Mouse (Mus musculus) lung, postnatal 0 days (tissue): ENCODE results near the gene Olfr1026. TPM values are rescaled to one million over a fixed set of nuclear protein-coding genes. Genes with fewer than 3 reads are reported as not detected.

ENCODE experiments used
- ATAC-seq: fragments of 200-750 bp; cut with Nextera tagmentation; 2 replicates; pipeline ENCODE4 v1.8.0; 2017; ENCODE audit warnings: moderate library complexity
- DNase-seq: peaks from one replicate; pipeline ENCODE4 v3.0.0-alpha.2; 2016; ENCODE audit warnings: low spot score
- H3K27ac ChIP-seq: fragments of 300-500 bp; sonication (generic); 2 replicates; pipeline ENCODE4 v1.5.1; 2014; ENCODE audit warnings: antibody characterized with exemption, mild to moderate bottlenecking, low read length, mixed read lengths
- H3K27me3 ChIP-seq: fragments of 300-500 bp; sonication (generic); replicated peaks from 2 replicates; pipeline ENCODE4 v1.6.1; 2014; ENCODE audit warnings: low read length, mixed read lengths; ENCODE audit not compliant: insufficient read depth
- H3K36me3 ChIP-seq: fragments of 300-500 bp; sonication (generic); 2 replicates; pipeline ENCODE4 v1.6.1; 2014; ENCODE audit warnings: low read length, mixed read lengths; ENCODE audit not compliant: insufficient read depth
- H3K4me1 ChIP-seq: fragments of 300-500 bp; sonication (generic); 2 replicates; pipeline ENCODE4 v1.6.1; 2014; ENCODE audit warnings: antibody characterized with exemption, low read depth, low read length, mixed read lengths; ENCODE audit not compliant: insufficient read depth
- H3K4me2 ChIP-seq: fragments of 300-500 bp; sonication (generic); replicated peaks from 2 replicates; pipeline ENCODE4 v1.6.1; 2014; ENCODE audit warnings: low read depth, mild to moderate bottlenecking, low read length, moderate library complexity, mixed read lengths
- H3K4me3 ChIP-seq: fragments of 300-500 bp; sonication (generic); 2 replicates; pipeline ENCODE4 v1.5.1; 2014; ENCODE audit warnings: low read depth, low read length
- H3K9ac ChIP-seq: fragments of 300-500 bp; sonication (generic); replicated peaks from 2 replicates; pipeline ENCODE4 v1.6.1; 2014; ENCODE audit warnings: low read depth, mild to moderate bottlenecking
- H3K9me3 ChIP-seq: fragments of 300-500 bp; sonication (generic); 2 replicates; pipeline ENCODE4 v1.6.1; 2016; ENCODE audit warnings: low read length, mixed read lengths
- CTCF ChIP-seq: IDR thresholded peaks from 2 replicates; pipeline ENCODE4 v1.5.1; 2016; ENCODE audit warnings: antibody characterized with exemption, mild to moderate bottlenecking
- EP300 ChIP-seq: IDR thresholded peaks from 2 replicates; pipeline ENCODE4 v1.6.1; 2016; ENCODE audit warnings: antibody characterized with exemption, mild to moderate bottlenecking, control low read depth
- WGBS: fragments of 180-500 bp; shearing (Covaris S2); extraction: QIAGEN DNeasy Blood & Tissue Kit; methylation state at CpG from one replicate; pipeline ENCODE4 v1.1.7; 2014; 5-methylcytosine and 5-hydroxymethylcytosine counted together
- polyA plus RNA-seq: library from polyadenylated mRNA; unstranded; fragments of >200 nt; fragmentation: Nextera tagmentation; extraction: Ambion mirVana; gene quantifications from 2 replicates; pipeline ENCODE4 v1.2.1, GENCODE M21; 2015

Gene Olfr1026
- polyA plus RNA-seq, result not detected in 2 replicates

- Histone ChIP-seq H3K27ac (no peak within 1 kb of the TSS), H3K9ac (no peak within 1 kb of the TSS)
- WGBS, result 81% methylated on average over 3 of the region's 3 CpGs
Observed at GRCm38 (mm10) chr2:85921258-85921657, at the start of gene Olfr1026. Gene Olfr1026 (plus strand): TSS chr2:85921558.

GRCm38 (mm10) chr2:85885340-85885739 lies 36.0 kb upstream of the Olfr1026 start, which contains the start of gene Olfr1023:
Gene Olfr1023 (plus strand): TSS chr2:85885640.
- ATAC-seq, result no peak
- no peak within 1 kb of the TSS for H3K9ac ChIP-seq
- no peak for TF ChIP-seq CTCF
- TF ChIP-seq EP300, result no peak
- H3K4me3 ChIP-seq, result no peak within 1 kb of the TSS
- WGBS, result 49% methylated on average over 2 of the region's 2 CpGs
- H3K9me3 ChIP-seq, result no peaks in the 10 kb centered on the region
- no peaks in the 10 kb centered on the region for H3K4me1 ChIP-seq
- DNase-seq, result no peak
- no peaks in the 10 kb centered on the region for H3K27me3 ChIP-seq
- no peak within 1 kb of the TSS for H3K27ac ChIP-seq
- H3K4me2 ChIP-seq, result no peak within 1 kb of the TSS
- no peaks in the 10 kb centered on the region for H3K36me3 ChIP-seq

More at GRCm38 (mm10) chr2:85921258-85921657, at the start of gene Olfr1026:
- DNase-seq (no peak), ATAC-seq (no peak)
- Histone ChIP-seq H3K4me2 (no peak within 1 kb of the TSS), H3K4me1 (no peaks in the 10 kb centered on the region), H3K9me3 (no peaks in the 10 kb centered on the region), H3K4me3 (no peak within 1 kb of the TSS), H3K27me3 (no peaks in the 10 kb centered on the region), H3K36me3 (no peaks in the 10 kb centered on the region)
- no peak for TF ChIP-seq CTCF
- no peak for TF ChIP-seq EP300

DNA sequence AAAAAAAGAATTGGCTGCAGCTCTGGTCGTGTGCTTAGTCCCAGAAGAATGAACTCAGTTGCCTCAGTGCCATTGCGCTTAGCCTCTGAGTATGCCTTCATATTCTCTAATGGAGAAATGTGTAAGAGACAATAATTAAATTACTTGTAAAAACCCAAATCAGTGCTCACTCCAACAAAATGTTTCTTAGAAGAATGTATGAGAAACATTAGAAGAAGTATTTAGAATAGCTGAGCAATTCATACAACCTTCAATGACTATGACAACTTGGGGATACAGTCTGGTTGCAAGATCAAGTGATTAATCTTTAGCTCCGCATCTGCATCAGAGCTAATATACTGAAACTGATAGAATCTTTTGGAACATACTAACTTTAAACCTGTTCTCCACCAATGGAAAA lies 16.4 kb upstream of the Olfr1026 start, which contains the start of gene Olfr1024:
TSS of gene Olfr1024 (minus strand) at position 101 of the 400 bp plus-strand sequence.
- no peak for TF ChIP-seq EP300
- no peak for TF ChIP-seq CTCF
- no peak within 1 kb of the TSS for H3K4me3 ChIP-seq
- ATAC-seq (no peak), DNase-seq (no peak)
- WGBS, result 77% methylated on average over 3 of the region's 3 CpGs
- H3K9ac ChIP-seq, result no peak within 1 kb of the TSS
- H3K4me1 ChIP-seq, result no peaks in the 10 kb centered on the region
- H3K27me3 ChIP-seq, result no peaks in the 10 kb centered on the region
- no peak within 1 kb of the TSS for H3K4me2 ChIP-seq
- no peaks in the 10 kb centered on the region for H3K9me3 ChIP-seq
- no peak within 1 kb of the TSS for H3K27ac ChIP-seq
- no peaks in the 10 kb centered on the region for H3K36me3 ChIP-seq

DNA sequence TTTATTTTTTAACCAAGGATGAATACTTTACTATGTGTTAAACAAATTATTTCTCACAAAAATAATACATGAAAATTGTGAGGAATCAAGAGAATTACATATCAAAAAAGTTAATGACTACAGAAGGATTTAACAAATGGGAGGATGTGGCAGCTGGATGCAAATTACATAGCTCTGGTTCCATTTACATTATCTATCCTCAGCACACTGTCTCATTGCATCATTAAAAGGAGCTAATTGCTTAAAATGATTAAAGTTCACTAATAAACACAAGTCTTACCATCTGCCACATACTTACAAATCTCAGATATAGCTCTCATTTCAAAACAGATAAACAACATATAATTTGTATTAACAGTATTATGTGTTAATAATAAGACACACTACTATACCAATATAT lies 8.2 kb upstream of the Olfr1026 start:
- no peaks in the 10 kb centered on the region for H3K27me3 ChIP-seq
- H3K36me3 ChIP-seq, result no peaks in the 10 kb centered on the region
- no peaks in the 10 kb centered on the region for H3K4me1 ChIP-seq
- no peaks in the 10 kb centered on the region for H3K9me3 ChIP-seq
- ATAC-seq (no peak), DNase-seq (no peak)
- no peak overlapping the region for H3K4me2 ChIP-seq
- H3K4me3 ChIP-seq, result no peak overlapping the region
- TF ChIP-seq CTCF, result no peak
- TF ChIP-seq EP300, result no peak
- no peak overlapping the region for H3K27ac ChIP-seq
- no peak overlapping the region for H3K9ac ChIP-seq

- Histone ChIP-seq H3K36me3 (no peaks in the 10 kb centered on the region), H3K4me2 (no peak within 1 kb of the TSS), H3K27ac (no peak within 1 kb of the TSS), H3K27me3 (no peaks in the 10 kb centered on the region), H3K9ac (no peak within 1 kb of the TSS), H3K9me3 (no peaks in the 10 kb centered on the region), H3K4me1 (no peaks in the 10 kb centered on the region), H3K4me3 (no peak within 1 kb of the TSS)
- no peak for ATAC-seq
- TF ChIP-seq CTCF (no peak), EP300 (no peak)
- WGBS, result 39% methylated on average over 1 of the region's 1 CpGs
- DNase-seq, result no peak
Observed at GRCm38 (mm10) chr2:85914893-85915292, 6.5 kb upstream of the Olfr1026 start, which contains the start of gene Olfr1025-ps1. Gene Olfr1025-ps1 (plus strand): TSS chr2:85915193.

- no peak for ATAC-seq
Observed at GRCm38 (mm10) chr2:85950137-85950536, 28.8 kb downstream of the Olfr1026 start, which contains the start of gene Olfr1028. Gene Olfr1028 (plus strand): TSS chr2:85950437.

DNA sequence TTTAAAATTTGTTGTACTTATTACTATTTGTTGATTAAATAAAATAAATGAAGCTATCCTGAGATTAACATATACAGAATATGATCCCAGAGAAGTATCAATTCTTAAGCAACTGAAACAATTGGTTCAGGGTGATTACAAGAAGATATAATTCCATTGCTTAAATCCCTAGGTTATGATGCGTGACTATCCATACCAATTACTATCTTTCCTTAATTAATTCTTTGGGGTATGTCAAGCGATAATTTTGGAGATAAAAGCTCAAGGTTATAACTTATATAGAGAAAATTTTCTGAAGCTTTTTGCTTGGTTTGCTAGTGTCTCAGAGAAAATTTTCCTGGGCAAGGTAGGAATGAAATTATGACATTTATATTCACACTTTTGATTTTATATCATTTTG lies 52.2 kb downstream of the Olfr1026 start, which contains the start of gene Olfr1029:
TSS of gene Olfr1029 (plus strand) at position 301 of the 400 bp plus-strand sequence.
- 81% methylated on average over 2 of the region's 2 CpGs for WGBS
- ATAC-seq, result no peak

More at GRCm38 (mm10) chr2:85950137-85950536, 28.8 kb downstream of the Olfr1026 start, which contains the start of gene Olfr1028:
- WGBS, result 67% methylated on average over 1 of the region's 1 CpGs
- Histone ChIP-seq H3K4me2 (no peak within 1 kb of the TSS), H3K36me3 (no peaks in the 10 kb centered on the region), H3K4me3 (no peak within 1 kb of the TSS), H3K4me1 (no peaks in the 10 kb centered on the region), H3K27me3 (no peaks in the 10 kb centered on the region), H3K9ac (no peak within 1 kb of the TSS), H3K27ac (no peak within 1 kb of the TSS), H3K9me3 (no peaks in the 10 kb centered on the region)
- DNase-seq, result no peak
- no peak for TF ChIP-seq EP300
- no peak for TF ChIP-seq CTCF

More for the DNA sequence above, 52.2 kb downstream of the Olfr1026 start, which contains the start of gene Olfr1029:
- no peaks in the 10 kb centered on the region for H3K4me1 ChIP-seq
- H3K9me3 ChIP-seq, result no peaks in the 10 kb centered on the region
- no peak within 1 kb of the TSS for H3K27ac ChIP-seq
- DNase-seq, result no peak
- no peaks in the 10 kb centered on the region for H3K36me3 ChIP-seq
- no peak within 1 kb of the TSS for H3K9ac ChIP-seq
- H3K4me2 ChIP-seq, result no peak within 1 kb of the TSS
- no peaks in the 10 kb centered on the region for H3K27me3 ChIP-seq
- no peak within 1 kb of the TSS for H3K4me3 ChIP-seq
- TF ChIP-seq CTCF (no peak), EP300 (no peak)

Other genes with a start within 250 kb of the Olfr1026 start
- not detected in 2 replicates for gene Olfr1006, start 242.8 kb upstream of the Olfr1026 start, polyA plus RNA-seq
- gene Olfr1008, start 232.1 kb upstream of the Olfr1026 start, polyA plus RNA-seq, result not detected in 2 replicates
- gene Olfr1009, start 206.1 kb upstream of the Olfr1026 start, polyA plus RNA-seq, result not detected in 2 replicates
- not detected in 2 replicates for gene Olfr1012, start 158.8 kb upstream of the Olfr1026 start, polyA plus RNA-seq
- not detected in 2 replicates for gene Olfr1013, start 154.5 kb upstream of the Olfr1026 start, polyA plus RNA-seq
- not detected in 2 replicates for gene Olfr1014, start 148.8 kb upstream of the Olfr1026 start, polyA plus RNA-seq
- gene Olfr1015, start 139.5 kb upstream of the Olfr1026 start, polyA plus RNA-seq, result not detected in 2 replicates
- not detected in 2 replicates for gene Olfr1016, start 119.0 kb upstream of the Olfr1026 start, polyA plus RNA-seq
- not detected in 2 replicates for gene Olfr1018, start 103.1 kb upstream of the Olfr1026 start, polyA plus RNA-seq
- not detected in 2 replicates for gene Olfr1019, start 76.1 kb upstream of the Olfr1026 start, polyA plus RNA-seq
- gene Olfr1020, start 74.5 kb upstream of the Olfr1026 start, polyA plus RNA-seq, result not detected in 2 replicates
- not detected in 2 replicates for gene Olfr1022, start 53.0 kb upstream of the Olfr1026 start, polyA plus RNA-seq
- gene Olfr1023, start 35.9 kb upstream of the Olfr1026 start, polyA plus RNA-seq, result not detected in 2 replicates
- gene Olfr1024, start 16.5 kb upstream of the Olfr1026 start, polyA plus RNA-seq, result not detected in 2 replicates
- gene Olfr1025-ps1, start 6.4 kb upstream of the Olfr1026 start, polyA plus RNA-seq, result not detected in 2 replicates
- not detected in 2 replicates for gene Olfr1028, start 28.9 kb downstream of the Olfr1026 start, polyA plus RNA-seq
- not detected in 2 replicates for gene Olfr1029, start 52.3 kb downstream of the Olfr1026 start, polyA plus RNA-seq
- gene Olfr1030, start 57.7 kb downstream of the Olfr1026 start, polyA plus RNA-seq, result not detected in 2 replicates
- not detected in 2 replicates for gene Olfr1031, start 68.7 kb downstream of the Olfr1026 start, polyA plus RNA-seq
- gene Olfr1032, start 84.0 kb downstream of the Olfr1026 start, polyA plus RNA-seq, result not detected in 2 replicates
- gene Olfr1033, start 99.1 kb downstream of the Olfr1026 start, polyA plus RNA-seq, result 3.4 and 8.8 TPM in 2 replicates
- gene Olfr1034, start 124.3 kb downstream of the Olfr1026 start, polyA plus RNA-seq, result 0.06 TPM in 1 of 2 replicates, not detected in the other
- gene Olfr1036, start 152.4 kb downstream of the Olfr1026 start, polyA plus RNA-seq, result not detected in 2 replicates
- not detected in 2 replicates for gene Olfr1037, start 165.8 kb downstream of the Olfr1026 start, polyA plus RNA-seq
- gene Olfr1039, start 214.4 kb downstream of the Olfr1026 start, polyA plus RNA-seq, result not detected in 2 replicates
- not detected in 2 replicates for gene Olfr1040, start 225.2 kb downstream of the Olfr1026 start, polyA plus RNA-seq
- not detected in 2 replicates for gene Olfr1042, start 240.3 kb downstream of the Olfr1026 start, polyA plus RNA-seq
- not detected in 2 replicates for gene Olfr1043, start 246.0 kb downstream of the Olfr1026 start, polyA plus RNA-seq